Mouse (Mus musculus) layer of hippocampus, postnatal 10 days (tissue): ENCODE measurements around the gene Mdga1. TPM values are rescaled to one million over a fixed set of nuclear protein-coding genes. Genes with fewer than 3 reads are reported as not detected.

Experiments used
- DNase-seq, 2 experiments: peaks; one replicate each; pipeline ENCODE4 v3.0.0; 2021; ENCODE audit warnings: low spot score in 2 of 2
- total RNA-seq, 2 experiments: library from RNA; stranded (reverse); gene quantifications; 2 replicates each; pipeline ENCODE4 v1.2.3; 2021

The Mdga1 gene
- total RNA-seq, 2 experiments from 2014 or later: 69.8 to 76.6 TPM

- DNase-seq: peak; percentile 66 to 73
These were observed 81.7 kb downstream of the Mdga1 start for GRCm38 (mm10) chr17:29887881-29888826.

- peak; percentile 44 to 55 for DNase-seq
These were observed 82.5 kb downstream of the Mdga1 start for GRCm38 (mm10) chr17:29887271-29887880.

GRCm38 (mm10) chr17:29886655-29887251 lies 83.1 kb downstream of the Mdga1 start:
- peak; percentile 32 to 51 for DNase-seq

- DNase-seq: peak; percentile 66 to 73
These were observed 83.8 kb downstream of the Mdga1 start for GRCm38 (mm10) chr17:29886061-29886460.

- no peak for DNase-seq
These were observed 85.3 kb downstream of the Mdga1 start for GRCm38 (mm10) chr17:29884596-29884995.

GRCm38 (mm10) chr17:29883351-29883750 lies 86.5 kb downstream of the Mdga1 start:
- DNase-seq: no peak

- peak; percentile 84 to 88 for DNase-seq
These were observed 87.0 kb downstream of the Mdga1 start for GRCm38 (mm10) chr17:29882885-29883284.

GRCm38 (mm10) chr17:29880251-29880650 lies 89.6 kb downstream of the Mdga1 start:
- DNase-seq: no peak

GRCm38 (mm10) chr17:29878990-29879389 lies 90.9 kb downstream of the Mdga1 start:
- no peak for DNase-seq

GRCm38 (mm10) chr17:29874082-29874679 lies 95.7 kb downstream of the Mdga1 start:
- DNase-seq: no peak

- DNase-seq: peak; percentile 92
These were observed 96.3 kb downstream of the Mdga1 start for GRCm38 (mm10) chr17:29873580-29874015.

- no peak for DNase-seq
These were observed 99.6 kb downstream of the Mdga1 start for GRCm38 (mm10) chr17:29870316-29870715.

GRCm38 (mm10) chr17:29865914-29866313 lies 104.0 kb downstream of the Mdga1 start:
- no peak for DNase-seq

- no peak for DNase-seq
These were observed 105.4 kb downstream of the Mdga1 start for GRCm38 (mm10) chr17:29864440-29864839.

GRCm38 (mm10) chr17:29859788-29860283 lies 110.1 kb downstream of the Mdga1 start:
- DNase-seq: no peak

- DNase-seq: peak; percentile 38 to 52
These were observed 111.1 kb downstream of the Mdga1 start for GRCm38 (mm10) chr17:29858764-29859163.

GRCm38 (mm10) chr17:29855702-29856580 lies 113.9 kb downstream of the Mdga1 start:
- no peak for DNase-seq

- no peak for DNase-seq
These were observed 115.1 kb downstream of the Mdga1 start for GRCm38 (mm10) chr17:29854835-29855234.

- no peak for DNase-seq
These were observed 115.5 kb downstream of the Mdga1 start for GRCm38 (mm10) chr17:29854388-29854787.

- DNase-seq: peak; percentile 30 to 44
These were observed 116.9 kb downstream of the Mdga1 start for GRCm38 (mm10) chr17:29852846-29853486.
